Mouse (Mus musculus) intestine, embryonic 16.5 days (tissue): Measurements from ENCODE around the gene Flnb. TPM values are rescaled to one million over a fixed set of nuclear protein-coding genes. Genes with fewer than 3 reads are reported as not detected.

Experiments
- ATAC-seq: fragments of 200-750 bp; cut with Nextera tagmentation; 2 replicates; pipeline ENCODE4 v1.8.0; 2017; ENCODE audit warnings: moderate TSS enrichment, moderate library complexity
- H3K27ac ChIP-seq: fragments of 300-500 bp; sonication (generic); 2 replicates; pipeline ENCODE4 v1.5.1; 2014; ENCODE audit warnings: mild to moderate bottlenecking, low read length
- H3K27me3 ChIP-seq: fragments of 300-500 bp; sonication (generic); replicated peaks from 2 replicates; pipeline ENCODE4 v1.6.1; 2014; ENCODE audit warnings: low read length, control low read depth, mixed read lengths; ENCODE audit not compliant: control insufficient read depth, insufficient read depth
- H3K36me3 ChIP-seq: fragments of 300-500 bp; sonication (generic); 2 replicates; pipeline ENCODE4 v1.6.1; 2014; ENCODE audit warnings: low read length, control low read depth; ENCODE audit not compliant: control insufficient read depth, insufficient read depth
- H3K4me1 ChIP-seq: fragments of 300-500 bp; sonication (generic); 2 replicates; pipeline ENCODE4 v1.6.1; 2014; ENCODE audit warnings: low read length, control low read depth, mixed read lengths; ENCODE audit not compliant: control insufficient read depth, insufficient read depth
- H3K4me2 ChIP-seq: fragments of 300-500 bp; sonication (generic); 2 replicates; pipeline ENCODE4 v1.6.1; 2014; ENCODE audit warnings: low read depth, low read length, control low read depth
- H3K4me3 ChIP-seq: fragments of 300-500 bp; sonication (generic); 2 replicates; pipeline ENCODE4 v1.5.1; 2014; ENCODE audit warnings: mild to moderate bottlenecking, low read length
- H3K9ac ChIP-seq: fragments of 300-500 bp; sonication (generic); 2 replicates; pipeline ENCODE4 v1.6.1; 2014; ENCODE audit warnings: low read depth, low read length
- H3K9me3 ChIP-seq: fragments of 300-500 bp; sonication (generic); 2 replicates; pipeline ENCODE4 v1.6.1; 2016; ENCODE audit warnings: low read length, control low read depth; ENCODE audit not compliant: control insufficient read depth
- WGBS: fragments of 180-500 bp; shearing (Covaris S2); extraction: QIAGEN DNeasy Blood & Tissue Kit; methylation state at CpG from one replicate; pipeline ENCODE4 v1.1.7; 2014; 5-methylcytosine and 5-hydroxymethylcytosine counted together
- polyA plus RNA-seq: library from polyadenylated mRNA; unstranded; fragments of >200 nt; fragmentation: Nextera tagmentation; extraction: Ambion mirVana; gene quantifications from 2 replicates; pipeline ENCODE4 v1.2.1, GENCODE M21; 2015

Gene Flnb
- 14.7 and 17.0 TPM in 2 replicates for polyA plus RNA-seq

DNA sequence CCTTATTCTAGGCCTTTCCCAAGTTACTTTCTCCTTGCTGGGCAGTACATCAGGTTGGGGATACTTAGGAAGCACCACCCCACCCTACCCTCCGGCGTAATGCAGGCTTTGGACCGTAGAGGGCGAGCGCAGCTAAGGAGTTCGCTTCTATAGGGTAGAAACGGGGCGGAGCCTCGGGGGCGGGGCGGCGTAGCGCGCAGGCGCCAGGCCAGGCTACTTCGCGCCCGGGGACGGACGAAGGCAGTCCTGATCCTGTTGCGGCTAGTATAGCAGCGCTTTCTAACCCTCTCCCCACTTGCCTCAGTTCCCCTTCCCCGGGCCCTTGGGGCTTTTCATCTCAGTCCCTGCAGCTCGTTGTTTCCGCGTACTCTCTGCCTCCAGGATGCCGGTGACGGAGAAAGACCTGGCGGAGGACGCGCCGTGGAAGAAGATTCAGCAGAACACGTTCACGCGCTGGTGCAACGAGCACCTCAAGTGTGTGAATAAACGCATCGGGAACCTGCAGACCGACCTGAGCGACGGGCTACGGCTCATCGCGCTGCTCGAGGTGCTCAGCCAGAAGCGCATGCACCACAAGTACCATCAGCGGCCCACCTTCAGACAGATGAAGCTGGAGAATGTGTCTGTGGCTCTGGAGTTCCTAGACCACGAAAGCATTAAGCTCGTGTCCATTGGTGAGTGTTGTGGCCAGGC, at the start of gene Flnb:
Gene Flnb, plus strand, starts transcription at position 188 of the 693 bp plus-strand sequence.
- Histone ChIP-seq H3K36me3 (no peaks in the 10 kb centered on the region), H3K4me3 (peak within 1 kb of the TSS; percentile 82), H3K27me3 (no peaks in the 10 kb centered on the region), H3K9me3 (no peaks in the 10 kb centered on the region), H3K27ac (peak within 1 kb of the TSS; percentile 86), H3K4me1 (peaks cover 35% of the 10 kb centered on the region), H3K9ac (peak within 1 kb of the TSS; percentile 86), H3K4me2 (peak within 1 kb of the TSS; percentile 79)
- ATAC-seq, result peak; percentile 94
- WGBS, result under 1% methylated on average over 49 of the region's 49 CpGs

DNA sequence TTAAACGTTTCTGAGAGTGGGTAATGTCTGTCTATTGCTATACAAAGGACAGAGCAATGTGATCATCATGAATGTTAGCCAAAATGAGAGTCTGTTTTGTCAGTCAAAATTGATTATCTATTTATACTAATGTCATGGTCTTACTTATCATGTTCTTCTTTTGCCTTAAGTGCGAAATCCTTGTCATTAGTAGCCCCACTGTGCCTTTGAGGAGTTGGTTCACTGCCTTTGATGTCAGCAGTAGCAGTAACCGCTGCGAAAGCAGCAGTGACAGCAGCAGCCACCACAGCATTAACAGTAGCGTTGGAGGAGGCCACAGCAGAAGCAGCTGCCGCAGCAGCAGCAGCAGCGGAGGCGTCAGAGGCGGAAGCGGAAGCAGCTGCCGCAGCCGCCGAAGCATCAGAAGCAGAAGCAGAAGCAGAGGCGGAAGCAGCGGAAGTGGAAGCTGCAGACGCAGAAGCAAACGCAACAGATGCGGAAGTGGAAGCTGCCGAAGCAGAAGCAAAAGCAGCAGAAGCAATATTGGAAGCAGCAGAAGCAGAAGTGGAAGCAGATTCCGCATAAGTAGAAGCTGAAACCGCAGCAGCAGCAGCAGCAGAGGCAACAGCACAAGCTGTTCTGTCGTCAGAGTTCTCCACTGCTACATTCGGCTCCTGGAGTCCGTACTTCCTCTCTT, 43.9 kb upstream of the Flnb start:
- 25% methylated on average over 24 of the region's 24 CpGs for WGBS
- H3K36me3 ChIP-seq, result no peaks in the 10 kb centered on the region
- H3K9me3 ChIP-seq, result no peaks in the 10 kb centered on the region
- H3K27me3 ChIP-seq, result no peaks in the 10 kb centered on the region
- ATAC-seq, result peak; percentile 85
- H3K9ac ChIP-seq, result peak overlapping the region; percentile 63
- H3K27ac ChIP-seq, result peak overlapping the region; percentile 62; the same call in 1 of the 2 replicates
- peak overlapping the region; percentile 45 for H3K4me2 ChIP-seq
- H3K4me1 ChIP-seq, result no peaks in the 10 kb centered on the region
- H3K4me3 ChIP-seq, result peak overlapping the region; percentile 46

DNA sequence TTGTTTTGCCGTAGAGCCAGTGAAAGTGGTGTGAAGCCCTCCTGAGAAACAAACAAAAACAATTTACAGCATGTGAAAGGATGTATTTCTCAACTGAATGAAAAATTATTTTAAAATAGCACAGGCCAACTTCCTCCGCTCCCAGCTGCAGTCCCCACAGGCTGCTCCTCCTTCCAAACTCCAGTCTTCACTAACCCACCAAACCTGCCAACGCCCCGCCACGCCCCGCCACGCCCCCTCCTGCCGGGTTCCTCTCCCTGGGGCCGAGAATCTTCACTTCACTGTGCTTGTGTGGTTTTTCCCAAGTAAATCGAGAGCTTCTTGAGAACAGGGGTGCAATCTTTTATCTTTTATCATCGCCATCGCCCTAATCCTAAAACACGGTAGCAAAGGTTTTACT, 31.7 kb upstream of the Flnb start:
- Histone ChIP-seq H3K27me3 (no peaks in the 10 kb centered on the region), H3K4me3 (no peak overlapping the region), H3K36me3 (no peaks in the 10 kb centered on the region), H3K4me1 (peaks cover 2% of the 10 kb centered on the region), H3K9ac (no peak overlapping the region), H3K4me2 (no peak overlapping the region), H3K27ac (no peak overlapping the region), H3K9me3 (no peaks in the 10 kb centered on the region)
- no peak for ATAC-seq
- 33% methylated on average over 13 of the region's 13 CpGs for WGBS

DNA sequence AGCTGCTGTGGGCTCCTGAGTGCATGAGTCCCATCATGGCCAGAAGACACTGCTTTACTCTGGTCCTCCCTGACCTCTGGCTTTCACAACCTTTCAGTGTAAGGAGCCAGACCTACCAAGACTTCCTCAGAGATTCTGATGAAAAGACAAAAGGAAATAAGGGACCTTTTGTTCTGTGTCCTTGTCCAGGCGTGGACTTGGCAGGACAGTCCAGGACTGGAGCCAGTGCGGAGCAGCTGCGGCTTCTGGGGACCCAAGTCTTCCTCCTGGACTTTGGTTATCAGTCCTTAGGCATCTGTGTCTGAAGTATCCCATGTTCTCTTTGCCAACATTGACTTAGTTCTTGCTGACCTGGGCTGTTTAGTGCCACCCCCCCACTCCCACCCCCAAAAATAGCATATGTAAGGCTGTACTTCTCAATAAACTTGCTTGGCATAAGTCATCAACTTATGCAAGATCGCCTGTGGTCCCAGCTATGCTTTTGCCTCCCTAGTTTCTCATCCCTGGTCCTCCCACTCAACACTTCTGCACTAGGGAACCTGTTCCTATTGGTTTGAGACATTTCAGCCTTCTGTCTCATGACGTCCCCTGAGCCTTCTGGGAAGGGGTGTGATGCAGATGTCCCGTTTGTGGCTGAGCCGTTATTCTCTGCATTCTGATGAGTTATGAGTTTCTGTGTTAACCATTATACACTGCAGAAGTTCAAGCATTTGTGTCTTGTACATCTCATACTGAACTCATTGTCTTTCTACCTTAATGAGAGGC, 28.3 kb upstream of the Flnb start:
- no peak overlapping the region for H3K27ac ChIP-seq
- 89% methylated on average over 7 of the region's 7 CpGs for WGBS
- no peaks in the 10 kb centered on the region for H3K9me3 ChIP-seq
- H3K36me3 ChIP-seq, result no peaks in the 10 kb centered on the region
- H3K4me1 ChIP-seq, result peaks cover 10% of the 10 kb centered on the region
- no peak for ATAC-seq
- no peak overlapping the region for H3K4me3 ChIP-seq
- H3K27me3 ChIP-seq, result no peaks in the 10 kb centered on the region
- H3K9ac ChIP-seq, result no peak overlapping the region
- H3K4me2 ChIP-seq, result no peak overlapping the region

DNA sequence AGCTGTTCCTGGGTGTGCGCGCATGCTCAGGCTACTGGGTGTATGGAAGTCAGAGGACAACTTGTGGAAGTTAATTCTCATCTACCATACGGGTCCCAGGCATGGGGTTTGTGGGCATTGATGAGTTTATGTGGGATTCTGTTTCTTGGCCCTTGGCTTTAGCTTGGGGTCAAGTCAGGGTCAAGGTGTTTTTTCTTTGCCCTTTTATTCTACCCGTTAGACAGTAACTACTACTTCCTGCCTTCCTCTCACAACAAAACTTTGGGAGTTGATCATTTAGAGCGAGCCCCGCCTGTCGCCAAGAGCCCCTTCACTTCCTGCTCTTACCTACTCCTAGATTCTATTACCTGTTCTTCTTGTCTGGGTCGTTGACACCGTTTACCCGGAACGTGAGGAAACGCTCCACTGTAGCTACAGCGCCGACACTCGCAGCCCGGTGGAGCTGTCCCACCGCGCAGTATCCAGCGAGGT, 26.7 kb upstream of the Flnb start:
- Histone ChIP-seq H3K4me1 (peaks cover 10% of the 10 kb centered on the region), H3K9ac (peak overlapping the region; percentile 59), H3K4me2 (peak overlapping the region; percentile 88), H3K9me3 (no peaks in the 10 kb centered on the region), H3K36me3 (no peaks in the 10 kb centered on the region), H3K27me3 (no peaks in the 10 kb centered on the region), H3K27ac (peak overlapping the region; percentile 23), H3K4me3 (peak overlapping the region; percentile 51)
- 13% methylated on average over 19 of the region's 19 CpGs for WGBS
- ATAC-seq, result peak; percentile 24

DNA sequence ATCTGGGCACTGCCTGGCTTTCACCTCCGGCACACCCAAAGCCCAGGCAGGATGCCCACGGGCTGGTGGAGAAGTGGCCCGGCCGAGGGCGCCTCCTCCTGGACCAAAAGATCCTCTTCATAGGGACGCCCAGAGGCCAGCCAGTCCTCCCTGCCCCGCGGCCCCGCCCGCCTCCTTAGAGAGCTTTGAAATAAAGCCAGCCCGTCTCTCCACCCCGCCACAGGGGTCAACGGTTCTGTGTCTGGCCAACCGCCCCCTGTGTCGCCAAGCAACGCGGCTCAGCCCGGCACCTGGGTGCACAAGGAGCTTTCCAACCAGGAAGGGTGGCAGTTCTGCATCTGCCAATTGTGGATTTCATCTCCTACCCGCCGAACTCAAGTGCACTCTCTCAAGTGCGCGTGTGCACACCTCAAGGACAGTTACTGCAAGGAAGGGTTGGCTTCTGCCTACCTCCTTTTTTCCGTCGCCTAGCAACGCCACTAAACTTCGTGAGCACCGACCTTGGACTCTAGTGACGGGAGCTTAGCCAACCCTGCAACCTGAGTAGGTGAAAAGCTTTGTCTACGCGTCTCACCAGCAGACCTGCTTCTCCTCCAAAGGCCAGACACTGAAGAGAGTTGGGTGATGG, 26.1 kb upstream of the Flnb start, which contains the start of gene Gm26661:
Gene Gm26661, plus strand, starts transcription at position 56 of the 628 bp plus-strand sequence.
- Histone ChIP-seq H3K27ac (peak within 1 kb of the TSS; percentile 23), H3K4me3 (peak within 1 kb of the TSS; percentile 51), H3K4me2 (peak within 1 kb of the TSS; percentile 88), H3K27me3 (no peaks in the 10 kb centered on the region), H3K4me1 (peaks cover 10% of the 10 kb centered on the region), H3K9me3 (no peaks in the 10 kb centered on the region), H3K9ac (peak within 1 kb of the TSS; percentile 59), H3K36me3 (no peaks in the 10 kb centered on the region)
- 2% methylated on average over 30 of the region's 30 CpGs for WGBS
- peak; percentile 94 for ATAC-seq

DNA sequence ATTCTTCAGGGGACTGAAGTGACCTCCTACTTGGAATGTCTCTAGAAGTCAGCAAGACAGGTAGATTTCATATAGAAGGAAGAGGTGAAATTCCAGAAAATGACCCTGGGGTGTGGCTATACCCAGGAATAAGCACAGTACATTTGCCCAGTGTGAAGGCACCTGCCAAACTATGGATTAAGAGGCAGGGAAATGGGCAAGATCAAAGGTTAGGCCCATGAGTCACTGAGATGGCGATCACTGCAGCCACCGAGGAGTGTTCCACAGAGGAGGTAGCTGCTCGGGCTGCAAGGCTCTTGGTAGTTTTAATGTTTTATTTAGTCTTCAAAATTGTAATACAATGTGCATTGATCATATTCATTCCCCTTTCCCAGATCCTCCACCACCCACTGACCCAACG, 21.8 kb upstream of the Flnb start:
- WGBS, result 65% methylated on average over 4 of the region's 4 CpGs
- ATAC-seq, result no peak
- H3K36me3 ChIP-seq, result no peaks in the 10 kb centered on the region
- H3K4me2 ChIP-seq, result no peak overlapping the region
- H3K27ac ChIP-seq, result no peak overlapping the region
- H3K4me3 ChIP-seq, result no peak overlapping the region
- H3K9me3 ChIP-seq, result no peaks in the 10 kb centered on the region; the same call in 1 of the 2 replicates
- H3K4me1 ChIP-seq, result peaks cover 9% of the 10 kb centered on the region
- H3K9ac ChIP-seq, result no peak overlapping the region
- H3K27me3 ChIP-seq, result no peaks in the 10 kb centered on the region

DNA sequence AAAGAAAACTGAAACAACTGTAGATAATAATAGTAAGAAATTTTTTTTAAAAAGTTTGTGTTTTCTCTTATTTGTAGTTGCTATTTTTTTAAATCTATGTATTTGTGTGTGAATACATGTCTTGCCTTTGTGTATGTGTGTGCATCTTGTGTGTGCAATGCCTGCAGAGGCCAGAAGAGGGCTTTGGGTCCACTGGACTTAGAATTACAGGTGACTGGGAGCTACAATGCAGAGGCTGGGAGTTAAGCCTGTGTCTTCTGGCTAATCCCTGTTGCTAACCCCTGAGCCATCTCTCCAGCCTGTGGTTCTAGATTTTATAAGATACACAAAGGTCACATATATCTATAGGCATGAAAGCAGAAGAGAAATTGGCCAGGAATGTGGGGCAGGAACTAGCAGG, 17.1 kb upstream of the Flnb start:
- Histone ChIP-seq H3K9ac (no peak overlapping the region), H3K9me3 (no peaks in the 10 kb centered on the region; the same call in 1 of the 2 replicates), H3K36me3 (no peaks in the 10 kb centered on the region), H3K4me1 (no peaks in the 10 kb centered on the region), H3K27ac (no peak overlapping the region), H3K4me3 (no peak overlapping the region), H3K27me3 (no peaks in the 10 kb centered on the region), H3K4me2 (no peak overlapping the region)
- ATAC-seq, result no peak

DNA sequence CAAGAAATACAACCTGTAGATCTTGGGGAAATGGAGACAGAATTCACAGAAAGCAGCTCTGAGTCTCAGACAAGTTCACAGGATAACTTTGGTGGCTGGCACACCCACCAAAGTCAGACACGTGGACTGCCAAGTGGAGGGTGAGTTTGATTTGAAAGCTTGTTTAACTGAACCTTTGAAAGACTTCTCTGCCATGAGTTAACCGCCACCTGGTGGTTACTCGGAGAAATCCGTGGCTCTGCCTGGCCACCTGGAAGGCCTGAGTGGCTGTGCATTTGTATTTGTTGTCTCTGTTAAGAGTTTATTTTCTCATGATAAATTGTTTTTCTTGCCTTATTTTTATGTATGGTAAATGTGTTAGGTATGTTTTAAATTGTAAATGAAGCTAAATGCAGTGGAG, 15.9 kb upstream of the Flnb start:
- ATAC-seq, result no peak
- H3K36me3 ChIP-seq, result no peaks in the 10 kb centered on the region
- 8% methylated on average over 4 of the region's 4 CpGs for WGBS

More for the DNA sequence above, 15.9 kb upstream of the Flnb start:
- Histone ChIP-seq H3K27me3 (no peaks in the 10 kb centered on the region), H3K4me1 (no peaks in the 10 kb centered on the region), H3K4me2 (no peak overlapping the region), H3K9me3 (no peaks in the 10 kb centered on the region; the same call in 1 of the 2 replicates), H3K9ac (no peak overlapping the region), H3K27ac (no peak overlapping the region), H3K4me3 (no peak overlapping the region)
